Mouse (Mus musculus) lung, adult 2 months (tissue): Measurements from ENCODE around the gene Mndal.

Experiments
- CTCF ChIP-seq: fragments of 200-500 bp; IDR thresholded peaks from 2 replicates; pipeline ENCODE4 v1.5.1; 2011; ENCODE audit warnings: mild to moderate bottlenecking, low read length, control low read depth; ENCODE audit not compliant: insufficient read depth
- POLR2A ChIP-seq: fragments of 200-500 bp; IDR thresholded peaks from 2 replicates; pipeline ENCODE4 v1.6.1; 2011; ENCODE audit warnings: low read depth, mild to moderate bottlenecking, control low read depth, low read length, borderline replicate concordance; ENCODE audit errors: extremely low read depth

DNA sequence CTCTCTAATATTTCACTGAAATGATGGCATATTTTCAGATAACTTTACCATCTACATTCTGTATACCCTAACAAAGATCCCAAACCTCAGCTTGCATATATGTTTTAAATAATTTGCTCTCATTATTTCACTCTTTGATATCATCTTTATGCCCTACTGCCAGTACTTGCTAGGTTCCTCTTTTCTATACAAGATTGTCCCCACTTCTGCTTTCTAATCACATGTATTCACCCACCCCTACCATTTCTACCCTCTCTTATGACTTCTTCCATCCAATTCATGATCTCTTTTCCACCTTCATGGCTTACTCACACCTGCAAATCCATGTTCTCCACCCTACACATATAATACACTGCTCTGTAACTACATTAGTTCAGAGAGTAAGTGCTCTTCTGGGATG lies 35.3 kb upstream of the Mndal start:
- TF ChIP-seq CTCF (no peak), POLR2A (no peak)
